Mouse (Mus musculus) telencephalon, adult 2 months (tissue): ENCODE data around the gene Pitpnm2.

Experiments
- DNase-seq: peaks from one replicate; pipeline ENCODE4 v3.0.0-alpha.2; 2011; ENCODE audit warnings: low read depth, low spot score

The Pitpnm2 gene

DNA sequence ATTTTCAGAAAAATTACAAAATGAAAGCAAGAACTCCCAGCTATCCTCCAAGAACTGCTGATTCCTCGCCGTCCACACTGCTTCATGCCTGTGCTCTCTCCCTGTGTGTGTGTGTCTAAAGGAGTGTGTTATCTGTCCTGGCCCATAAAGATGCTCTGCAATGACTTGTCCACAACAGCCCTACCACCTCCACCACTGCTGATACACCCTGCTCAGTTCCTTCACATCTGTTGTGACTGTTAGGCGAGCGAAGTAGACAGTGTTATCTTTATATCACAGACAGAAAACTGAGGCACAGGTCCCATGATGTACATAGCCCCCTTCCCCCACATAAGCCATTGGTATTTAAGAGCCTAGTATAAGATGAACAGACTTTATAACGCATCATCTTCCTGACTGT lies 67.5 kb downstream of the Pitpnm2 start:
- DNase-seq = no peak

DNA sequence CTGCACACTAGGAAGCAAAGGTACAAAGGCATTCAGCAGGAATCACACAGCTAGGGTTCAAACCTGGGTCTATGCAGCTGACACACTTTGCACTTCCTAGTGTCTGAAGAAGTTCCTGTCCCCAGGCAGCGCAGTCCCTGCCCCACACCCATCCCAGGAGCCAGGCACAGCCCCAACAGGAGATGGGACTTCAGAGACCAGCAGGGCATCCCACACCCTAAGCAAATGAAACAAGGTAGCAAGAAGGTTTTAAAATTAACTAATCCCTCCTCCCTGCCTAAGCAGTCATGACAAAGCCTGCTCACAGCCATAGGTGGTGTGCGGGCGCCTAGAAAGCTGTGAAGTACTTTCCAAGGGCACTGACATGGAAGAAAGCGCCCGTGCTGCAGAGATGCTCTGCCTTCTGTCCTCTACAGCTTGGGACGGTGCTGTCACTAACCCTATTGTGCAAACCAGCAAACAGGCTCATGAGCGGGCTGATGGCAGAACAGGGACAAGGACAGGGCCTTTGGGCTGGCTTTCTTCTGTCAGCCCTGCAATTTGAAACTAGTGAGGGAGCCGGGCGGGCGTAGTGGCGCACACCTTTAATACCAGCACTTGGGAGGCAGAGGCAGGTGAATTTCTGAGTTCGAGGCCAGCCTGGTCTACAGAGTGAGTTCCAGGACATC lies 68.9 kb downstream of the Pitpnm2 start:
- DNase-seq = no peak

DNA sequence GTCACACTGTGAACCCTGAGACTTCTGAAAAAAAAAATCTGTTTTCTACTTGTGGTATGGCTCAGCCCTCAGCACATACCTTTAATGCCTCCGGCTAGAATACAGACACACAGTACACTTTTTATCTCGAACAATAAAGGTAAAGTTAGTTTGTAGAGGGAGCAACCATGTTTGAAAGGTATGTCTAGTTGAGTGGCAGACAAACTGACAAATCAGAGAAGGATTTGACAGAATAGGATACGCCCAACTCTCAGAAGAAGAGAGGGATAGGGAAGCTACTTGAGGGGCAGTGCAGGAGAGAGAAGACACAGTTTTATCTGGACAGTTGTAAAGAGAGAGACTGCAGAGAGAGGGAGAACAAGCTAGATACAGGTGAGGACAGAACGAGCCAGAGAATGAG lies 70.1 kb downstream of the Pitpnm2 start:
- DNase-seq = no peak

DNA sequence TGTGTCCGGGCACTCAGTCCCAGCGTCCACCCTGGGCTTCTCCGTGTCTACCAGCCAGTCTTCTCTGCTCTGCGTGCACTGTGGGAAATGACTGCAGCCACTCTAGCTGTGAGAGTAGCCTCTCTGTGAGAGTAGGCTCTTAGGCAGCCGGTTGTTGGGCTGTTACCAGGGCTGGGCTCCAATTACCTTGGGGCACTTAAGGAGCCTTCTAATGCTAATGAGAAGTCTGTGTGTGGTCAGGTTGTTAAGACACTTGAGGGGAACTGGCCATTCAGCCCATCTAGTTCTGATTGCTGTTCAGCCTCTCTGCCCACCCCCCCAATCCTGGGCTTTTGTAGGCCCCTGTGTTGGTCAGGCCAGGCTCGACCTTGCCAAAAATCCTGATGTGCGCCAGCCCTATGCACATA lies 72.8 kb downstream of the Pitpnm2 start:
- no peak for DNase-seq

DNA sequence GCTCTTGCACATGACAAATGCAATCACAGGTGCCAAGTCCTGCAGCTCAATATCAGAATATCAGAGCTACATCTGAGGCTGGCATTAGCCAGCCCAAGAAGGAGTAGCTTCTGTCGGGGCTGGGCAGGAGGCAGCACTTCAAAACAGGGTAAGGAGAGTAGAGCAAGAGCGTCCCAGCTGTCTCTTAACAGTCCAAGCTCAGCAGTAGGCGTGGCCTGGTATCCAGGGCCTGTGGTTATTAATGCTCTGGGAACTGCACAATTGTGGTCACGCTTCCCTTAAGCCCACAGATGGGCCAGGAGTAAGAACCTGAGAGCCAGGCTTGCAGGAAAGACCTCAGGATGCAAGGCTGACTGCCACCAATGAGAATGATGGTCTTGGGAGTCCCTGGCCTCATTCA lies 74.4 kb downstream of the Pitpnm2 start:
- no peak for DNase-seq

DNA sequence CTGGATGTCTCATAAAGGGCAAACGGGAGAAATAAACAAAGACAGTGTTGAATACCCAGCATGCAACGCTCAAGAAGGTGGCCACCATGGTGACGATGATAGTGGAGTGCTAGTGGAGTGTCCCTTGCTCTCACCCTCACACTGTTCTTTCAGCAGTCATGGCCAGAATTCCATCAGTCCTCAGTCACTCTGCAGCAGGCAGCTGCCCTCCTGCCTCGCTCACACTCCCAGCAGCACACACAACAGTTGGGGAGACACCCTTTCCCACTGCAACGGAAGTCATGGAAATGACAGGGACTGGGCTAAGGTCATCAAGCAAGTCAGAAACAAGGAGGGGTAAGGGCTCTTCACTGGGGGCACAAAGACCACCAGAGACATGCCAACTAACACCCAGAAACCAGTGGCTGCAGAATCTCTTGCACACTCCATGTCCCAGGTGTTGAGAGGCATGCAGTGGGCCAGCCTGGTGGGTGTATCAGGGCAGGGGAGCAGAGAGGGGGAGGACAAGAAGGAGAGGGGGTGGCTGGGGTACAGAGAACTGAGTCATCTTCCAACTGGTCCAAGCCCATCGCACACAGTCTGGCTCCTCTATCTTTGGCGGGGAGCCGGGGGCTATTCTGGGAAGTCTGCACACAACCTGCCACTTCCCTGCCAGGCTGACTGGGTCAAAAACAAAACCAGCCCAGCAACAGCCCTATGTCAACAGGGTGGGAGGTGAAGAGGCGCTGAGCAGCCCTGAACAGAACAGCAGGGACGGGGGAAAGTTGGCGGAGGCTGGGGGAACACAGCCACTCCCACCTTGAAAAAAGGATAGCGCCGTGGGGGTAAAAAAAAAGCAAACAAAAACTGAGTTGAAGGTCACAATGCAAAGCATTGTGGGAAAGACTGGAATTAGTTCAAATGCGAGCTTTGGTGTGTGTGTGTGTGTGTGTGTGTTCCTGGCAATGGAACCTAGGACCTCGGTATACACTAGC lies 76.3 kb downstream of the Pitpnm2 start:
- DNase-seq = peak; percentile 75

DNA sequence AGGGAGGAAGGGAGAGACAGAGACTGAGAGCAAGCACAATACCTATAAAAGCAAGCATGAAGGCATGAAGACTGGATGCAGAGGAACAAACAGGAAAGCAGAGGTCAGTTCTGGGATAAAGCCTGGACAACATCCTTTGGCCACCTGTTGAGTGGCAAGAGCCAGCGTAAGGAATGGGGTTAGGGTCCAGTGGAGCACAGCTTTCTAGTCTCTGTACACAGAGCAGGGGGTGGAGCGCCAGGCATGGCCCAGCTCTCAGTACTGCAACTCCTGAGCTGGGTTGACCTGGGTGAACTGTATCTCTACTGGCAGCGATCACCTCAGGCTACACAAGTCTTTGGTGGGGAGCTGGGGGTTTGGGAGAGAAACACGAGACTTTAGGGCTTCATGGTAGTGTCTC lies 77.3 kb downstream of the Pitpnm2 start:
- no peak for DNase-seq

DNA sequence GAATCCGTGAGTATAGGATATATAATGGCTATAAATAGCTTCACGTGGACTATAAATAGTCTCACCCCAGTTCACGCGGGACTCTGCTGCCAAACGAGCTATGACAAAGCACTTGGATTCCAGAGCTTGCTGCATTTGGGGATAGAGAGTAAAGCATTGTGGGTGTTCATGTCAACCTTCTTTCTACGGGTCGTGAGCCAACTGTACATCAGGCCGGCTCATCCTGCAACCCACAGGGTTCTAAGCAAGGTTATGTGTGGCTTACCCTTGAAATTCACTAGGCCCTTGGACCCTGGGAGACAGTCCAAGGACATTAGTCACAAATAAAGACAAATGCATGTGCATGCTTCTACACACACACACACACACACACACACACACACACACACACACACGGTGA lies 77.8 kb downstream of the Pitpnm2 start:
- DNase-seq = no peak

DNA sequence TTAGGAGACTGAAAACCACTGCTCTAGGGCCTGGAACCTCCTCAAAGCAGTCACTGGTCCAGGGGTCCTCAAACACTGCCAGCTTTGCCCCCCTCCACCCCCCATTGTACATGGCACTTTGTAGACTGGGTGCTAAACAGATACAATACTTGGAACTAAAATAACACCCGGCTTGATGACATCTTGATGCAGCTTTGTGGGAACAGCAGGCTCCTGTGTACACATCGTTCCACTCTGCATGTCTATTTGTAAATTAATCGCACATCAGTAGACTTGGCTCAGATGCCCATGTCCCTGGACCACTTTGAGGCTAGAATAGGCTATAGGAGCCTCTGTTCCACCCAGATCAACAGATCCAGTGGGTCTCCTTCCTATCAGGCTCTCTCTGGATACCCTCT lies 80.3 kb downstream of the Pitpnm2 start:
- DNase-seq = no peak

DNA sequence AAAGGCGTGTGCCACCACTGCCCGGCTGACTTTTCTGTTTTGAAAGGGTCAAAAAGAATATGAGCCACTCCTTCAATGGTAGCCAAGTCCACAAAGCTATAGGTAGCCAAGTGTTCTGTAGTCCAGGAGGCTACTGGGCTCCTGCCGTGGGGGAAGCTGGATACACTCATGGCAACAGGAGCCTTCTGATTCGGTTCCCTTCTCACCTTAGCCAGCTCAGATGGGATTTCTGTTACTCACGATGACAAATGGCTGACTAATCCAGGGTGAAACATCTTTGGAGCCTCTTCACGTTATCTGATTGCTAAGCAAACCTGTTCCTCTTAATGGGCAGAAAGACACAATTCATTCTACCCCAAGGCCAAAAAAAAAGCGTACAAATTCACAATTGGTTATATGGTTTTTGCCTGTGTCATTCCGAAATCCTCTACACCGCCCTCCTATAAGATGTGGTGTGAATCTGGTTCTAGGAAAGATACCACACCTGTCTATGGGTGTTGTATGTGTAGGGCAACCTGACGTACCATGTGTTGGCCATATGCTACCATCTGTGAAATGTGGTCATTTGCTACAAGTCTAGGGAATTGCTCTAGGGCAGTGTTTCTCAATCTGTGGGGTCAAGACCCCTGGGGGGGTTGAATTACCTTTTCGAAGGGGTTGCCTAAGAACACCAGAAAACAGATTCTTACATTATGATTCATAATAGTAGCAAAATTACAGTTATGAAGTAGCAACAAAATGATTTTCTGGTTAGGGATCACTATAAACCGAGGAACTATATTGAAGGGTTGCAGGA lies 80.9 kb downstream of the Pitpnm2 start:
- no peak for DNase-seq

DNA sequence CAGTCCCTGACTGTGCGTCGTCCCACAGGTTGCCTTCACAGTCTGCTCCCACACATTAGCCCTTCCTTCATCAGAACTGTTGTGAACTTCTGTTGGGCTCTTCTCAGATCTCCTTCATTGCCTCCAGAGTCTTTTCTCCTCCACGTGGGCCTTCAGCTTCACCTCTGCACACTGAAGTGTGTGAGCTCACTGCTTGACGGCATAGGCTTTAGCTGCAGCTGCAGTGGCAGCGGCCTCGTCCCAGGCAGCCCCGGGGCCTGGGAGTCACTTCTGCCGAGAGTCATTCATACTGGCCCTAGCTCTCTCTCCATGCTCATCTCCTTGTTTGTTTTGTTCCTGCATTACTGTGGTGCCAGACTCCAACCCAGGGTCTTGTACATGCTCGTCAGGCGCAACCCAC lies 81.9 kb downstream of the Pitpnm2 start:
- no peak for DNase-seq

DNA sequence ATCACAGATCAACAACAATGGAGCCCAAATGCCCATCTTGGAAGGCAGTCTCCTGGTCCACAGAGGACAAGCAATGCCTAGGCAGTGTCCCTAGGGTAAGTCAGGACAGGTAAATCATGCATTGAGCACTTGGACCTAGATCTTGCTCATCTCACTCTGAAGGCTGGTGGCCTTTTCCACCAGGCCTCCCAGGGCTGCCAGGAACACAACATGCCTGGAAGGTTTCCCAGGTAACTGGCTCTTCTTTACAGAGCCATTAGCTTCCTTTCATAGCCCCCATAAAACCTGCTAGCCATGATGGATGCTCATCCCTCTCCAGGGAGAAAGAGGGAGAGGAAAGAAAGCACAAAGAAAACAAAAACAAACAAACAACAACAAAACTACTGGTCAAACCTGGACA lies 82.8 kb downstream of the Pitpnm2 start:
- DNase-seq = no peak

DNA sequence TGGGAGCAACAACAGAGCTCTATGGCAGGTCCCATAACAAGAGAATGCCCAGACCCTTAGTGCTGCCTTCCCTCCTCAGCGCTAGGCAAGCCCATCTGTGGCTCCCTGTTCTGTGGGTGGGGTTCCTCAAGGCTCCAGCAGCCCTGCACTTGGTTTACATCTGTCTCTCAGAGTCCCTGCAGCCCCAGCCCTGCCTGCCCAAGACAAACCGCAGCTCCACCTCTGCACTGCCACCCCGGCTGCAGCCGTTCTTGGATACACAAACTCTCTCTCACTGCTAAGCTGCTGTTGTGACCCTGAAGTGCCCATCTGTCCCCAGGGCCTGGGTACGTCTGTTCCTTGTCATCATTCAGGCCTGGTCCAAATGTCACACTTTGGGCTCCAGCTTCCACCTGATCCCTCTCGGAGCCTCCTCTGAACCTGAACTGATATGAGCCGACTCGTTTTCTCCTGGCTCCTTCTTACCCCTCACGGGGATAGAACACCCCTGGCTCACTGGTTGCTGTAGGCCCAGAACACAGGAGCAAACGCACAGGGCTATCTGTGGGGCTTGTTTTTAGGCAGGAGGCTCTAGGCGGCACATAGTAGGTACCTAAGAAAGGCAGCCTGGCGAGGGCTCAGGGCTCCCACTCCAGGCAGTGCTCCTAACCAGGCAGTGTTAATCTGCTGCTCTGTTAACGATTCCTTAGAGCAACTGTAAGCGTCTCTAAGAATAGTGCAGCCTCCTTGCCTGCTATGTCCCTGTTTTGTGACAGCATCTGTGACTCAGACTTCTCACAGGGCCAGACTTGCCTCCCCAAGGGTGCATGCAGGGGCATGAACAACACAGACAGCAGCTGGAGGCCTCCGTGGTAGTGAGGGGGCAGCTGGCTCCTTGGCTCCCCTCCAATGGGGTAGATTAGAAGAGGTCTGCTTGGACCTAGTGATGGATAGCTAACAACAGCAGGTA lies 83.7 kb downstream of the Pitpnm2 start:
- DNase-seq = peak; percentile 79

DNA sequence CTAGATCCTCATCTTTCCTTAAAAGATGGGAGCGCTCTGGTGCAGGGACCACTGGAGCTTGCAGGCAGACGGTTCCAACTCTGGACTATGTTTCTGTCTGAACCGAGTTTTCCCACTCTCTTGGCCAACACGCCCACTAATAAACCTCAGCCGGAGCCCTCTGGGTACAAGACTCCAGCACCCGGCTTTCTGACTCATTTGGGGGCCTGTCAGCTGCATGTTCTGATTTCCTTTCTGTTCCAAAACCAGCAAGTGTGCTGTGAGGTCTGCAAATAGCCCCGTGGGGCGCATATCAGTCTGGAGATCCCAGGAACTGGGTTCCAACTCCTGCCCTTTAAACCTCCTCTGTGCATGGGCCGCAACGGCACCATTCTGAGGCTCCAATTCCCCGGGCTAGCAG lies 86.1 kb downstream of the Pitpnm2 start:
- no peak for DNase-seq

DNA sequence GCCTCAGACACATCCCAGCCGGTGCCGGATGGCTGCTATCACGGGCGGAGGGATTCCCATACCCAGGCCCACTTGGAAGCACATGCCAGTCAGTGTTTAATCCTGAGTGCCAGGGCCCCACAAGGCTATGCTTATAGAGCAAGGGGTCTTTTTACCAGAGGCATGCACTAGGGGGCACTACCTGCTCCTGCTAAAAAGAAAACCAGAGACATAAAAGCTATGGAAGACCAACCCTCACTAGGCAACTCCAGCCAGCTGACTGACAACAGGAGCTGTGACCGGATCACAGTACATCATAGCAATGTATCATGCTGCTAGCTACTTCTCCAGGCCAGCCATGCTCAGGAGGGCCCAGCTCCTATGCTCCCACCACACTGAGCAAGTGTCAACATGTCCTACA lies 87.0 kb downstream of the Pitpnm2 start:
- no peak for DNase-seq

DNA sequence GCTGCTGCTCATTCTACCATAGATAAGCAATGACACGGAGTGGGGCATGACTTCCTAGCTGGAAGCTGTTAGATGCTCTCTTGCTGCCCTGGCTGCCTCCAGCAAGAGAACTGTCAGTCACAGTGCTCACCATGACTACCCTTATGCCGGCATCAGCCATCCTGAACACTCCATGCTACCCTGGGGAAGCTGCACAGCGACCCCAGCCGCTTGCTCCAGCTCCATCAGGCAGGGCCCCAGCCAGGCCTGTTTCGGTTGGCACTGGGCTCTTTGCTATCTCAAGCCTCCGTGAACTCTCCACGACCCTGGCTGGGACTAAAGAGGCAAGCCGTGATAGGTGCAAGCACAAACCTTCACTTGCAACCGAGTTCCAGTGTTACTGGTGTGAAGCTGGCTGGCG lies 87.7 kb downstream of the Pitpnm2 start:
- DNase-seq = no peak

DNA sequence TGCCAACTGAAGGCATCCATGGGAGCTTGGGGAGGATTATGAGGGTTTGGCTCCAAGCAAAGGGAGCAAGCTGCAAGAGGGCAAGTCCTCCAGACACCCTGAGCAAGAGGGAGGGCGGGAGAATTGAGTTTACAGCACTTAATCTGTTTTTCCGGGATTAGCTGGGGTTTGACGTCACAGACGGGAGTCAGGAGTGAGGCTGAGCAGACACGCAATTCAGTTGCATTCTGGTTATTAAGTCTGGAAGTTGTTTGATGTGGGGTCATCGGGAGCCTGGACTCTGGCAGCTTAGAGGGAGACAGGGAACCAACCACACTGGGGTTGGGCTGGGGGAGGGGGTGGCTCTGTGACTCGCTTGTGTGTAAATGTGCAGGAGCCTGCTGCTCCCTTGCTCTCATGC lies 90.1 kb downstream of the Pitpnm2 start:
- DNase-seq = no peak

DNA sequence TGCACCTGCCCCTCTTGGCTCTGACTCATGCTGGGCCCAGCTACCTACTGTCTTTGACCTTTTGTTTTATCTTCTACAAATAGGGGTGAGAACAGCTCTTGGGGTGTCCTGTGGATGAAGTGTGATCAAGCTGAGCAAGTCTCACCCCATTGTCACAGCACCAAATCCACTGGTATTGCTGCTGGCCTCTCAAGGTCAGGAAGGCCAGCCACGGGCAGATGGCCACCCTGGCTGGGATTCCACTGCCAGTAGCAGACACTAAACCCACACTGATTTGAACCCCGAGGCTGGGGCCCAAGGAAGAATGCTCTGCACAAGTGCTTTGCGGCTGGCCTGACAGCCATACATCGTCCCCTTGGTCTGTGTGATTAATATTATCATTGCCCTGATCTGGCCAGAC lies 91.3 kb downstream of the Pitpnm2 start:
- DNase-seq = no peak

DNA sequence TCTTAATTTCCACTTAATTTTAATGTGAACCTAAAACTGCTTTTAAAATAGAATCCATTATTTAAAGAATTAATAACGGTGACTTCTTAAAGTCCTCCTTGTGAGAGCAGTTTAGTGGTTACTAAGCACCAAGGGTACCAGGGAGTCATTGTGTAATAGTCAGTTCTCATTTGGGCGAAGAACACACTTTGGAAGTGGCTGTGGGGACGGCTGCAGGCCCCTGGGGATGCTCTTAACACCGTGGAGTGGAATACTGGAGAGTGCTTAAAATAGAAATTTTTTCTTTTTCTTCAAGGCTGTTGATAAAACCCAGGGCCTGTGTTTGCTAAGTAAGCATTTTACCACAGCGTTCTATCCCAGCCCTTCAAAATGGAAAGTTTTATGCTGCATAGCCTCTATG lies 93.6 kb downstream of the Pitpnm2 start:
- no peak for DNase-seq

DNA sequence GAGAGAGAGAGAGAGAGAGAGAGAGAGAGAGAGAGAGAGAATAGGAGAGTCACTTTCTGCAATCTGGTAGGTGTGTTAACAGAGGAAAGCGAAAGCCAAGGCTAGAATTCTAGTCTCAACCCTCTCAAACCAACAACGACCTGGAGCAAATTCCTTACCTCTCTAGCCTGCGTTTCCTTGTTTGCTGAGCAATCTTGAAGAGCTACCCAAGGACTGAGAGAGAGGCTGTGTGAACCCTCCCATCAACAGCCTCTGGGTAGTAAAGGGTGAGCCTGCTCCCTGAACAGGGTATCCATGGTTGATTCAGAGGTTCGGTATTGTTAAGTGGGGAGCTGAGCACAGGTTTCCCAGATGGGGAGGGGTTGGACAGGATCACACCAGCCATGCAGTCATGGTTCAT lies 96.8 kb downstream of the Pitpnm2 start:
- DNase-seq = no peak

DNA sequence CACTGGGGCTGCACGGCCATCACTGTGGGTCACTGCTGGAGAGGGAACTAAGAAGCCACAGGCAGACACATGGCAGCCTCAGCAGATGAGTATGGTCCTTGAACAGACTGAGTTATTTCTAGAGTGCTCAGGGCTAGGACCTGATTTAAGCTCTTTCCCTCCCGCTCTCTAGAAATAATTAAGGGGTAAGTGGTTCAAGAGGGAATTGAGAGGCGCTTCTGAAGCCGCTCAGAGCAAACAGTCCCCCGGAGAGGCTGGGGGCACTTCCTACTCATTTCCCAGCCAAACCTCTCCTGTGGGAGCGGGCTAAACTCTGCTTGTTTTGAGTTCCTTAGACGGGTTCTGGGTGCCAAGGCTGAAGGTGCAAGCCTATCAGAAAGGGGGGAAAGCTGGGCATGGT lies 98.7 kb downstream of the Pitpnm2 start:
- no peak for DNase-seq
